Mouse (Mus musculus) midbrain, embryonic 15.5 days (tissue): ENCODE data around the gene Il4. TPM values are rescaled to one million over a fixed set of nuclear protein-coding genes. Genes with fewer than 3 reads are reported as not detected.
"Not testable (repeated sequence)": the region's sequence is repeated elsewhere in the genome, so short reads cannot be mapped to it uniquely, and the experiment has no call there.

Experiments used
- ATAC-seq: fragments of 200-750 bp; cut with Nextera tagmentation; replicated peaks from 2 replicates; pipeline ENCODE4 v1.8.0; 2017; ENCODE audit warnings: moderate TSS enrichment
- H3K27ac ChIP-seq: fragments of 300-500 bp; sonication (generic); 2 replicates; pipeline ENCODE4 v1.5.1; 2015; ENCODE audit warnings: mild to moderate bottlenecking, inconsistent platforms
- H3K27me3 ChIP-seq: fragments of 300-500 bp; sonication (generic); replicated peaks from 2 replicates; pipeline ENCODE4 v1.6.1; 2015; ENCODE audit warnings: inconsistent platforms
- H3K36me3 ChIP-seq: fragments of 300-500 bp; sonication (generic); replicated peaks from 2 replicates; pipeline ENCODE4 v1.6.1; 2015; ENCODE audit warnings: inconsistent platforms
- H3K4me1 ChIP-seq: fragments of 300-500 bp; sonication (generic); 2 replicates; pipeline ENCODE4 v1.6.1; 2015; ENCODE audit warnings: inconsistent platforms
- H3K4me2 ChIP-seq: fragments of 300-500 bp; sonication (generic); 2 replicates; pipeline ENCODE4 v1.6.1; 2015; ENCODE audit warnings: inconsistent platforms, mild to moderate bottlenecking, moderate library complexity
- H3K4me3 ChIP-seq: fragments of 300-500 bp; sonication (generic); 2 replicates; pipeline ENCODE4 v1.5.1; 2015; ENCODE audit warnings: mild to moderate bottlenecking, inconsistent platforms
- H3K9ac ChIP-seq: fragments of 300-500 bp; sonication (generic); 2 replicates; pipeline ENCODE4 v1.6.1; 2015; ENCODE audit warnings: mild to moderate bottlenecking, inconsistent platforms
- H3K9me3 ChIP-seq: fragments of 300-500 bp; sonication (generic); 2 replicates; pipeline ENCODE4 v1.6.1; 2016; ENCODE audit warnings: inconsistent platforms
- WGBS: fragments of 180-500 bp; shearing (Covaris S2); methylation state at CpG from one replicate; pipeline ENCODE4 v1.1.7; 2015; ENCODE audit warnings: mixed read lengths; 5-methylcytosine and 5-hydroxymethylcytosine counted together
- polyA plus RNA-seq: library from polyadenylated mRNA; unstranded; fragments of >200 nt; fragmentation: Nextera tagmentation; extraction: Ambion mirVana; gene quantifications from 2 replicates; pipeline ENCODE4 v1.2.1, GENCODE M21; 2015

Gene Il4
- polyA plus RNA-seq, 1 experiment from 2014 or later, result 5.6 TPM

GRCm38 (mm10) chr11:53590368-53590768 lies 28.1 kb downstream of the Il4 start:
- no peak overlapping the region for H3K4me2 ChIP-seq
- no peak for ATAC-seq
- H3K4me3 ChIP-seq, result no peak overlapping the region
- H3K9me3 ChIP-seq, result no peaks in the 10 kb centered on the region
- H3K27ac ChIP-seq, result no peak overlapping the region
- no peaks in the 10 kb centered on the region for H3K4me1 ChIP-seq
- H3K9ac ChIP-seq, result no peak overlapping the region
- no peaks in the 10 kb centered on the region for H3K27me3 ChIP-seq
- peaks cover 66% of the 10 kb centered on the region for H3K36me3 ChIP-seq
- WGBS, result 46% methylated on average over 15 of the region's 15 CpGs

GRCm38 (mm10) chr11:53588279-53588678 lies 30.2 kb downstream of the Il4 start:
- Histone ChIP-seq H3K9me3 (no peaks in the 10 kb centered on the region), H3K27ac (no peak overlapping the region), H3K9ac (no peak overlapping the region), H3K4me2 (no peak overlapping the region), H3K27me3 (no peaks in the 10 kb centered on the region), H3K4me3 (no peak overlapping the region), H3K36me3 (peaks cover 66% of the 10 kb centered on the region), H3K4me1 (no peaks in the 10 kb centered on the region)
- no peak for ATAC-seq
- 74% methylated on average over 8 of the region's 8 CpGs for WGBS

GRCm38 (mm10) chr11:53585510-53585909 lies 33.0 kb downstream of the Il4 start:
- H3K9ac ChIP-seq, result no peak overlapping the region
- H3K4me2 ChIP-seq, result no peak overlapping the region
- H3K36me3 ChIP-seq, result peaks cover 54% of the 10 kb centered on the region
- H3K4me1 ChIP-seq, result no peaks in the 10 kb centered on the region
- H3K9me3 ChIP-seq, result no peaks in the 10 kb centered on the region
- WGBS, result 96% methylated on average over 6 of the region's 6 CpGs
- H3K27ac ChIP-seq, result no peak overlapping the region
- ATAC-seq, result no peak
- H3K27me3 ChIP-seq, result no peaks in the 10 kb centered on the region
- no peak overlapping the region for H3K4me3 ChIP-seq

GRCm38 (mm10) chr11:53584849-53585248 lies 33.6 kb downstream of the Il4 start:
- Histone ChIP-seq H3K4me3 (no peak overlapping the region), H3K27me3 (no peaks in the 10 kb centered on the region), H3K9ac (no peak overlapping the region), H3K4me1 (no peaks in the 10 kb centered on the region), H3K9me3 (no peaks in the 10 kb centered on the region), H3K4me2 (no peak overlapping the region), H3K36me3 (peaks cover 58% of the 10 kb centered on the region), H3K27ac (no peak overlapping the region)
- no peak for ATAC-seq
- WGBS, result 62% methylated on average over 3 of the region's 3 CpGs

- H3K27ac ChIP-seq, result no peak overlapping the region
- 66% methylated on average over 10 of the region's 10 CpGs for WGBS
- no peak overlapping the region for H3K4me3 ChIP-seq
- ATAC-seq, result no peak
- peaks cover 56% of the 10 kb centered on the region for H3K36me3 ChIP-seq
- H3K9me3 ChIP-seq, result no peaks in the 10 kb centered on the region
- H3K27me3 ChIP-seq, result no peaks in the 10 kb centered on the region
- no peak overlapping the region for H3K9ac ChIP-seq
- H3K4me2 ChIP-seq, result no peak overlapping the region
- no peaks in the 10 kb centered on the region for H3K4me1 ChIP-seq
Measured at GRCm38 (mm10) chr11:53583151-53583550, 35.3 kb downstream of the Il4 start.

GRCm38 (mm10) chr11:53580562-53580961 lies 37.9 kb downstream of the Il4 start:
- peaks cover 39% of the 10 kb centered on the region for H3K36me3 ChIP-seq
- ATAC-seq, result no peak
- H3K4me1 ChIP-seq, result no peaks in the 10 kb centered on the region
- H3K27me3 ChIP-seq, result no peaks in the 10 kb centered on the region
- H3K4me2 ChIP-seq, result no peak overlapping the region
- H3K9ac ChIP-seq, result no peak overlapping the region
- no peak overlapping the region for H3K27ac ChIP-seq
- WGBS, result 98% methylated on average over 3 of the region's 3 CpGs
- H3K4me3 ChIP-seq, result no peak overlapping the region
- H3K9me3 ChIP-seq, result no peaks in the 10 kb centered on the region

- Histone ChIP-seq H3K9ac (peak within 1 kb of the TSS; percentile 96), H3K4me2 (peak within 1 kb of the TSS; percentile 65), H3K4me3 (peak within 1 kb of the TSS; percentile 94), H3K4me1 (peaks cover 28% of the 10 kb centered on the region), H3K27ac (peak within 1 kb of the TSS; percentile 95), H3K36me3 (no peaks in the 10 kb centered on the region; the same call in 1 of the 2 replicates), H3K9me3 (no peaks in the 10 kb centered on the region), H3K27me3 (no peaks in the 10 kb centered on the region)
- peak; percentile 96 for ATAC-seq
- under 1% methylated on average over 65 of the region's 69 CpGs for WGBS
Measured at GRCm38 (mm10) chr11:53567224-53568014, 51.0 kb downstream of the Il4 start, which contains the start of gene Kif3a. TSS of gene Kif3a (plus strand) at chr11:53567379.

- peak overlapping the region; percentile 95; the same call in 1 of the 2 replicates for H3K27ac ChIP-seq
- H3K4me3 ChIP-seq, result peak overlapping the region; percentile 94
- H3K4me1 ChIP-seq, result peaks cover 28% of the 10 kb centered on the region
- H3K9me3 ChIP-seq, result no peaks in the 10 kb centered on the region
- H3K27me3 ChIP-seq, result no peaks in the 10 kb centered on the region
- H3K36me3 ChIP-seq, result no peaks in the 10 kb centered on the region; the same call in 1 of the 2 replicates
- ATAC-seq, result peak; percentile 48
- peak overlapping the region; percentile 65 for H3K4me2 ChIP-seq
- 89% methylated on average over 4 of the region's 4 CpGs for WGBS
- H3K9ac ChIP-seq, result peak overlapping the region; percentile 96; the same call in 1 of the 2 replicates
Measured at GRCm38 (mm10) chr11:53566646-53567045, 51.8 kb downstream of the Il4 start.

GRCm38 (mm10) chr11:53561986-53562385 lies 56.5 kb downstream of the Il4 start:
- Histone ChIP-seq H3K9ac (no peak overlapping the region), H3K4me1 (peaks cover 5% of the 10 kb centered on the region), H3K4me3 (no peak overlapping the region), H3K9me3 (no peaks in the 10 kb centered on the region), H3K27ac (no peak overlapping the region), H3K27me3 (no peaks in the 10 kb centered on the region), H3K4me2 (no peak overlapping the region), H3K36me3 (no peaks in the 10 kb centered on the region)
- WGBS, result 83% methylated on average over 2 of the region's 2 CpGs
- ATAC-seq, result no peak

GRCm38 (mm10) chr11:53559980-53560379 lies 58.5 kb downstream of the Il4 start:
- H3K27me3 ChIP-seq, H3K27ac ChIP-seq, H3K36me3 ChIP-seq, ATAC-seq, H3K4me3 ChIP-seq, H3K9ac ChIP-seq, H3K9me3 ChIP-seq, H3K4me1 ChIP-seq, H3K4me2 ChIP-seq: not testable (repeated sequence)
- 88% methylated on average over 1 of the region's 3 CpGs for WGBS

- not testable (repeated sequence) for ATAC-seq, H3K9ac ChIP-seq, H3K4me3 ChIP-seq, H3K27ac ChIP-seq, H3K4me1 ChIP-seq, H3K36me3 ChIP-seq, H3K27me3 ChIP-seq, H3K4me2 ChIP-seq, H3K9me3 ChIP-seq
- WGBS, result 91% methylated on average over 1 of the region's 3 CpGs
Measured at GRCm38 (mm10) chr11:53557992-53558391, 60.5 kb downstream of the Il4 start.

GRCm38 (mm10) chr11:53556529-53556928 lies 61.9 kb downstream of the Il4 start:
- H3K4me3 ChIP-seq, H3K27me3 ChIP-seq, H3K9ac ChIP-seq, H3K27ac ChIP-seq, ATAC-seq, H3K4me1 ChIP-seq, H3K36me3 ChIP-seq, H3K4me2 ChIP-seq, H3K9me3 ChIP-seq: not testable (repeated sequence)
- WGBS, result 95% methylated on average over 6 of the region's 20 CpGs
